ENCODE assay signal across 24 mouse cellular contexts in genomic region chr13:45967371-45967770, GRCm38 (mm10). TPM values are rescaled to one million over a fixed set of nuclear protein-coding genes. Genes with fewer than 3 reads are reported as not detected.
DNase-seq lines count a peak whose midpoint lies in the region; ATAC-seq and TF ChIP-seq lines count a peak whose summit lies in the region.
"Had no signal": no experiment of that assay in that cellular context is flagged by ENCODE, and none has a peak within 500 bp of the region (broad histone marks: within the 10 kb centered on the region; RNA-seq: fewer than 3 reads in every experiment).

No protein-coding gene starts in this region.

- H3K4me1 ChIP-seq in bone marrow macrophage, adult 2 months (ENCODE audit: control insufficient read depth, insufficient read depth, low read length): peaks cover 26% of the 10 kb centered on the region

- no peak overlapping the region for H3K4me3 ChIP-seq in bone marrow macrophage, adult 2 months (ENCODE audit: insufficient read depth, low read length)
- H3K4me3 ChIP-seq in macrophage (ENCODE audit: inconsistent target): no peak overlapping the region
- H3K4me3 ChIP-seq: erythroblast, embryonic 14.5 days had no signal

- TF ChIP-seq CTCF in bone marrow macrophage, adult 2 months (IDR thresholded peaks at IDR 0.05; ENCODE audit: low read depth, low read length): no peak

- no peak for ATAC-seq in CD4-positive, CD25-positive, alpha-beta regulatory T cell, adult 4 months
- ATAC-seq: activated CD4-positive, CD25-positive, alpha-beta regulatory T cell, adult 4 months; forebrain, embryonic 14.5 days; forebrain, embryonic 16.5 days; Patski had no signal

- no peak for TF ChIP-seq POLR2A in bone marrow macrophage, adult 2 months (IDR thresholded peaks at IDR 0.05; ENCODE audit: borderline replicate concordance, low read depth, low read length)

- peak overlapping the region; percentile 1; the same call in 1 of the 2 replicates for H3K27ac ChIP-seq in bone marrow macrophage, adult 2 months (ENCODE audit: insufficient read depth, low read depth, low read length)
- 0 out of 2 replicates have a peak overlapping the region, but pooled peaks have one; percentile 10 for H3K27ac ChIP-seq in macrophage
- H3K27ac ChIP-seq: embryonic facial prominence, embryonic 13.5 days; embryonic facial prominence, embryonic 15.5 days; forebrain, embryonic 10.5 days; forebrain, embryonic 12.5 days had no signal

- WGBS in macrophage (ENCODE audit: missing documents): 43% methylated on average over 2 of the region's 3 CpGs

- peaks cover 7% of the 10 kb centered on the region; the same call in 1 of the 2 replicates for H3K79me2 ChIP-seq in macrophage (ENCODE audit: inconsistent target)

- H3K36me3 ChIP-seq in macrophage (ENCODE audit: inconsistent target): no peaks in the 10 kb centered on the region
- H3K36me3 ChIP-seq: embryonic facial prominence, embryonic 13.5 days; embryonic facial prominence, embryonic 15.5 days; forebrain, embryonic 10.5 days; forebrain, embryonic 12.5 days; G1E had no signal

- DNase-seq in CD4-positive, CD25-positive, alpha-beta regulatory T cell, adult 2 months (ENCODE audit: low read depth, low spot score): peak; percentile 13
- peak; percentile 15 for DNase-seq in naive thymus-derived CD4-positive, alpha-beta T cell, adult 2 months (ENCODE audit: low read depth)
- no peak for DNase-seq in cerebellum, postnatal 14 days
- no peak for DNase-seq in heart, postnatal 4 days
- no peak for DNase-seq in cerebellum, adult 9-11 months
- DNase-seq: adrenal gland, adult 8-10 months; adrenal gland, postnatal 36 days; cerebellum, adult 11 months; cerebellum, adult 8-10 months; cerebellum, postnatal 10 days; embryo, embryonic 11 days had no signal

RNA-seq across cellular contexts. Expression of gene Atxn1, which starts 2.6 kb away (rescaled TPM):
- 10 to 100 TPM; 26.0 to 31.6 TPM for polyA plus RNA-seq in CD4-positive, CD25-positive, alpha-beta regulatory T cell, adult 4 months (2017; shearing (Covaris generic))
- polyA plus RNA-seq in bone marrow macrophage, adult 2 months (2012; ENCODE audit: insufficient read depth, insufficient read length, missing spikeins): 23.0 and 24.5 TPM in 2 replicates
- total RNA-seq in macrophage (2018; cell fraction: chromatin; rRNA removed): 100 to 1,000 TPM; 108 to 197 (median 141) TPM
- 10 to 100 TPM; 21.4 to 49.6 (median 36.0) TPM for total RNA-seq in macrophage (2018; cell fraction: cytosol; rRNA removed)
- total RNA-seq in macrophage (2018; cell fraction: nucleus; rRNA removed): 100 to 1,000 TPM in 15 of 26 experiments, 10 to 100 TPM in 11; 58.4 to 174 (median 115) TPM
- 8.4 to 12.2 TPM (median 10.8 TPM) in 3 replicates for polyA plus RNA-seq in macrophage (2018)
- total RNA-seq in heart, postnatal 4 days (2021): 10 to 100 TPM; 44.4 to 45.6 TPM

Comparison
In these comparisons a context has a peak if more than half of its experiments do, and no peak if none do; other contexts are left out.
1. DNase-seq: peak in CD4-positive, CD25-positive, alpha-beta regulatory T cell, adult 2 months (single experiment) and naive thymus-derived CD4-positive, alpha-beta T cell, adult 2 months (single experiment); none in cerebellum, postnatal 14 days (0 of 2), heart, postnatal 4 days (single experiment) and cerebellum, adult 9-11 months (single experiment).